Mouse (Mus musculus) urinary bladder, adult 2 months (tissue): ENCODE results near the gene Ccdc149. TPM values are rescaled to one million over a fixed set of nuclear protein-coding genes. Genes with fewer than 3 reads are reported as not detected.

Experiments used
- polyA plus RNA-seq: library from polyadenylated mRNA; depleted of rRNA; stranded (reverse); fragments of >200 nt; gene quantifications from 2 replicates; pipeline ENCODE4 v1.2.3, GENCODE M21; 2012; rRNA removed

Gene Ccdc149
- polyA plus RNA-seq, 1 experiment = 4.2 TPM

Other genes with a start within 250 kb of the Ccdc149 start
- 23.7 and 27.2 TPM in 2 replicates for gene Sod3, start 107.7 kb downstream of the Ccdc149 start, polyA plus RNA-seq
- 2.0 and 3.3 TPM in 2 replicates for gene Lgi2, start 94.9 kb upstream of the Ccdc149 start, polyA plus RNA-seq
- gene Sepsecs, start 198.2 kb upstream of the Ccdc149 start, polyA plus RNA-seq = 10.3 and 11.3 TPM in 2 replicates